Mouse (Mus musculus): ENCODE data around the gene Gnat3.

- TF ChIP-seq CTCF (IDR thresholded peaks at IDR 0.05; ENCODE audit: low read depth, low read length): no peak
- no peak for TF ChIP-seq POLR2A (IDR thresholded peaks at IDR 0.05; ENCODE audit: extremely low read depth, insufficient read depth, low read length)
These were observed 20.4 kb downstream of the Gnat3 start for GRCm38 (mm10) chr5:17982770-17983169.

All from liver, adult 2 months (tissue).